Mouse (Mus musculus): ENCODE results near the gene Gemin7.
"Not testable (repeated sequence)": the region's sequence is repeated elsewhere in the genome, so short reads cannot be mapped to it uniquely, and the experiment has no call there.

The Gemin7 gene

GRCm38 (mm10) chr7:19577141-19577852, at the start of gene Gemin7, which contains the start of gene Zfp296:
TSS of gene Gemin7 (minus strand) at chr7:19577595.
TSS of gene Zfp296 (plus strand) at chr7:19577287.
- DNase-seq (ENCODE audit: low read depth, low spot score): no peak

GRCm38 (mm10) chr7:19623433-19623832, 46.0 kb upstream of the Gemin7 start:
- DNase-seq (ENCODE audit: low read depth, low spot score): no peak

GRCm38 (mm10) chr7:19622241-19622640, 44.8 kb upstream of the Gemin7 start:
- DNase-seq (ENCODE audit: low read depth, low spot score): no peak

GRCm38 (mm10) chr7:19620811-19621210, 43.4 kb upstream of the Gemin7 start:
- no peak for DNase-seq (ENCODE audit: low read depth, low spot score)

- peak; percentile 78 for DNase-seq (ENCODE audit: low read depth, low spot score)
Measured at GRCm38 (mm10) chr7:19619004-19619801, 41.8 kb upstream of the Gemin7 start.

- no peak for DNase-seq (ENCODE audit: low read depth, low spot score)
Measured at GRCm38 (mm10) chr7:19615036-19615577, 37.7 kb upstream of the Gemin7 start.

- no peak for DNase-seq (ENCODE audit: low read depth, low spot score)
Measured at GRCm38 (mm10) chr7:19610969-19611368, 33.6 kb upstream of the Gemin7 start.

- DNase-seq (ENCODE audit: low read depth, low spot score): no peak
Measured at GRCm38 (mm10) chr7:19609641-19610332, 32.4 kb upstream of the Gemin7 start.

GRCm38 (mm10) chr7:19607291-19607690, 29.9 kb upstream of the Gemin7 start:
- DNase-seq (ENCODE audit: low read depth, low spot score): no peak

- not testable (repeated sequence) for DNase-seq (ENCODE audit: low read depth, low spot score)
Measured at GRCm38 (mm10) chr7:19604606-19605214, 27.3 kb upstream of the Gemin7 start.

GRCm38 (mm10) chr7:19603849-19604605, 26.6 kb upstream of the Gemin7 start, which contains the start of gene Clasrp:
TSS of gene Clasrp (minus strand) at chr7:19604486.
- peak; percentile 89 for DNase-seq (ENCODE audit: low read depth, low spot score)

GRCm38 (mm10) chr7:19603055-19603454, 25.7 kb upstream of the Gemin7 start:
- no peak for DNase-seq (ENCODE audit: low read depth, low spot score)

GRCm38 (mm10) chr7:19600562-19600961, 23.2 kb upstream of the Gemin7 start:
- DNase-seq (ENCODE audit: low read depth, low spot score): no peak

GRCm38 (mm10) chr7:19593061-19593730, 15.8 kb upstream of the Gemin7 start:
- no peak for DNase-seq (ENCODE audit: low read depth, low spot score)

GRCm38 (mm10) chr7:19589917-19590316, 12.5 kb upstream of the Gemin7 start:
- DNase-seq (ENCODE audit: low read depth, low spot score): peak; percentile 70

- peak; percentile 39 for DNase-seq (ENCODE audit: low read depth, low spot score)
Measured at GRCm38 (mm10) chr7:19589207-19589606, 11.8 kb upstream of the Gemin7 start.

- no peak for DNase-seq (ENCODE audit: low read depth, low spot score)
Measured at GRCm38 (mm10) chr7:19586269-19586668, 8.9 kb upstream of the Gemin7 start.

- no peak for DNase-seq (ENCODE audit: low read depth, low spot score)
Measured at GRCm38 (mm10) chr7:19580634-19581033, 3.2 kb upstream of the Gemin7 start.

- no peak for DNase-seq (ENCODE audit: low read depth, low spot score)
Measured at GRCm38 (mm10) chr7:19579751-19580150, 2.4 kb upstream of the Gemin7 start.

GRCm38 (mm10) chr7:19578436-19578835, 1.0 kb upstream of the Gemin7 start:
- DNase-seq (ENCODE audit: low read depth, low spot score): no peak

All from embryo, embryonic 11.5 days (tissue).